Mouse (Mus musculus) CH12.LX (cell line): ENCODE measurements around the gene Rnf32. TPM values are rescaled to one million over a fixed set of nuclear protein-coding genes. Genes with fewer than 3 reads are reported as not detected.

Experiments used
- DNase-seq: peaks from one replicate; pipeline ENCODE4 v3.0.0-alpha.2; 2013; ENCODE audit errors: extremely low read depth
- H3K27ac ChIP-seq: 2 replicates; pipeline ENCODE4 v1.5.1; 2012; ENCODE audit warnings: low read depth, mild to moderate bottlenecking, control low read depth, moderate library complexity; ENCODE audit not compliant: insufficient read depth
- H3K27me3 ChIP-seq: replicated peaks from 2 replicates; pipeline ENCODE3; 2012; ENCODE audit warnings: inconsistent platforms
- H3K36me3 ChIP-seq, 2 experiments: replicated peaks in 1 of 2; 2 replicates each; pipeline versions ENCODE3 to v1.6.1; 2012; ENCODE audit warnings: inconsistent platforms in 1 of 2, low read length in 1 of 2, mild to moderate bottlenecking in 1 of 2, mixed read lengths in 1 of 2, moderate library complexity in 1 of 2; ENCODE audit not compliant: control insufficient read depth in 1 of 2, insufficient read depth in 1 of 2
- H3K4me1 ChIP-seq, 2 experiments: 2 replicates each; pipeline ENCODE4 v1.6.1; 2012; ENCODE audit warnings: inconsistent platforms in 1 of 2, moderate library complexity in 1 of 2; ENCODE audit not compliant: insufficient read depth in 2 of 2, control insufficient read depth in 1 of 2
- H3K4me2 ChIP-seq: 2 replicates; pipeline ENCODE4 v1.6.1; 2012; ENCODE audit warnings: low read depth, mild to moderate bottlenecking, control low read depth; ENCODE audit not compliant: poor library complexity, insufficient read depth, severe bottlenecking
- H3K4me3 ChIP-seq, 3 experiments: fragments of 150-350 bp in 1 of 3; sonication (generic) in 1 of 3; replicated peaks in 1 of 3; 2 replicates each; pipeline versions ENCODE3 to v1.5.1; 2011 to 2012; ENCODE audit warnings: low read depth in 2 of 3, low read length in 2 of 3, mild to moderate bottlenecking in 2 of 3, moderate library complexity in 2 of 3, control low read depth in 1 of 3, improper control_type of control experiment in 1 of 3, inconsistent platforms in 1 of 3, mixed read lengths in 1 of 3; ENCODE audit not compliant: poor library complexity in 1 of 3
- H3K79me2 ChIP-seq: replicated peaks from 2 replicates; pipeline ENCODE4 v1.6.1; 2012; ENCODE audit warnings: mild to moderate bottlenecking, moderate library complexity; ENCODE audit not compliant: control insufficient read depth, poor library complexity, insufficient read depth, severe bottlenecking; ENCODE audit errors: extremely low read depth
- H3K9ac ChIP-seq: 2 replicates; pipeline ENCODE4 v1.6.1; 2012; ENCODE audit warnings: low read depth, mild to moderate bottlenecking, control low read depth, moderate library complexity; ENCODE audit not compliant: insufficient read depth
- H3K9me3 ChIP-seq: replicated peaks from 2 replicates; pipeline ENCODE3; 2012; ENCODE audit warnings: low read length, inconsistent platforms, mixed read lengths
- CHD1 ChIP-seq: IDR thresholded peaks from 2 replicates; pipeline ENCODE4 v1.6.1; 2012; ENCODE audit warnings: low read depth, low read length, improper control_type of control experiment, inconsistent platforms
- CTCF ChIP-seq, 2 experiments: IDR thresholded peaks in 1 of 2; conservative IDR thresholded peaks in 1 of 2; 2 replicates each; pipeline ENCODE4 v1.5.1; 2011 to 2012; ENCODE audit warnings: low read depth in 2 of 2, low read length in 2 of 2, improper control_type of control experiment in 1 of 2, inconsistent platforms in 1 of 2, mild to moderate bottlenecking in 1 of 2, moderate library complexity in 1 of 2
- MAX ChIP-seq: IDR thresholded peaks from 2 replicates; pipeline ENCODE4 v1.6.1; 2011; ENCODE audit warnings: low read length, improper control_type of control experiment
- RAD21 ChIP-seq: IDR thresholded peaks from 2 replicates; pipeline ENCODE4 v1.6.1; 2011; ENCODE audit warnings: low read depth, mild to moderate bottlenecking, low read length, improper control_type of control experiment, moderate library complexity
- SMC3 ChIP-seq: IDR thresholded peaks from 2 replicates; pipeline ENCODE4 v1.6.1; 2011; ENCODE audit warnings: low read depth, low read length, improper control_type of control experiment
- dilution Hi-C: fragments of 300-500 bp; cut with MboI; formaldehyde crosslinking; loops from 2 replicates; pipeline ENCODE4 v1.14.3; 2020; ENCODE audit warnings: low sequenced_read_pairs; ENCODE audit not compliant: extremely low pct_unique_long_range_greater_than_20kb, extremely low pct_ligation_motif_present
- in situ Hi-C: fragments of 300-500 bp; cut with MboI; formaldehyde crosslinking; loops from 3 replicates; pipeline ENCODE4 v1.14.3; 2019; ENCODE audit warnings: low sequenced_read_pairs, low pct_ligation_motif_present, low pct_unique_long_range_greater_than_20kb, mixed read lengths
- polyA plus RNA-seq: library from polyadenylated mRNA; unstranded; fragments of >175 nt; gene quantifications from 2 replicates; pipeline ENCODE4 v1.2.1, GENCODE M21; 2012; ENCODE audit warnings: low read depth; ENCODE audit not compliant: insufficient read length
- total RNA-seq, 2 experiments: library from RNA; depleted of rRNA; stranded (reverse); fragments of 300-350 nt in 1 of 2; fragments of >200 nt in 1 of 2; gene quantifications; 2 replicates each; pipeline ENCODE4 v1.2.3; 2012 to 2014

The Rnf32 gene
- total and polyA plus RNA-seq, 3 experiments, result not detected

DNA sequence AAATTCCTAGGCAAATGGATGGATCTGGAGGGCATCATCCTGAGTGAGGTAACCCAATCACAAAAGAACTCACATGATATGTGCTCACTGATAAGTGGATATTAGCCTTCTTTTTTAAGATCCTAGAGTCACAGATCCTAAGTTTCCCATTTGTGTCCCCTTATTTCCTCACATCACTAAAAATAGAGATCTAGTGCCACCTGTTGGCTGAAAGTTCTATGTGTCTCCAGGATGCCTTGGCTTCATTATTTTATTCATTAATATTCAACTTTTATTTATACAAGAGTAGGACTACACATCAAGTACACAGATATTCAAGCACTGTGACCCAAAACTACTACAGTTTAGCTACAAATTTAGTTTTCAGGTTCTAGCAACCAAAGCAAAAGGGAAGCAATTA, 79.0 kb downstream of the Rnf32 start:
- dilution Hi-C loops (no loop called here), in situ Hi-C loops (loop anchor here (25.0 kb wide), 2 partner anchors 362 to 812 kb away; partner anchors contain the start of gene Shh)
- no peaks in the 10 kb centered on the region for H3K36me3 ChIP-seq
- peaks cover 0 to 6% of the 10 kb centered on the region in 2 experiments; a peak in 2 of 4 replicates for H3K4me1 ChIP-seq
- no peak overlapping the region for H3K27ac ChIP-seq
- no peaks in the 10 kb centered on the region for H3K27me3 ChIP-seq
- DNase-seq, result peak; percentile 18
- no peaks in the 10 kb centered on the region for H3K79me2 ChIP-seq
- no peak overlapping the region for H3K4me2 ChIP-seq
- no peaks in the 10 kb centered on the region for H3K9me3 ChIP-seq
- H3K4me3 ChIP-seq, result no peak overlapping the region
- TF ChIP-seq RAD21, result peak; percentile 66
- peak in 1 of 2 experiments; percentile 59; a peak in 2 of 4 replicates for TF ChIP-seq CTCF (conservative IDR thresholded peaks at IDR 0.05 in 1 of 2, IDR thresholded peaks at IDR 0.05 in 1 of 2; ENCODE audit: low read depth in 2 of 2, low read length in 2 of 2)
- no peak for TF ChIP-seq MAX
- peak; percentile 33; the same call in 1 of the 2 replicates for TF ChIP-seq SMC3
- no peak for TF ChIP-seq CHD1
- H3K9ac ChIP-seq, result no peak overlapping the region

Other genes with a start within 250 kb of the Rnf32 start
- gene Lmbr1, start 182.4 kb downstream of the Rnf32 start, total RNA-seq (2012; rRNA removed), result not detected in 2 replicates
- gene Lmbr1, start 182.4 kb downstream of the Rnf32 start, total RNA-seq (2014; rRNA removed), result not detected in 2 replicates
- not detected in 2 replicates for gene Lmbr1, start 182.4 kb downstream of the Rnf32 start, polyA plus RNA-seq
- 23.7 and 38.4 TPM in 2 replicates for gene Nom1, start 238.7 kb downstream of the Rnf32 start, total RNA-seq (2012; rRNA removed)
- gene Nom1, start 238.7 kb downstream of the Rnf32 start, total RNA-seq (2014; rRNA removed), result 30.6 and 36.3 TPM in 2 replicates
- gene Nom1, start 238.7 kb downstream of the Rnf32 start, polyA plus RNA-seq, result 28.6 and 33.1 TPM in 2 replicates